Mouse (Mus musculus): ENCODE data around the gene Ttc28.

Gene Ttc28

DNA sequence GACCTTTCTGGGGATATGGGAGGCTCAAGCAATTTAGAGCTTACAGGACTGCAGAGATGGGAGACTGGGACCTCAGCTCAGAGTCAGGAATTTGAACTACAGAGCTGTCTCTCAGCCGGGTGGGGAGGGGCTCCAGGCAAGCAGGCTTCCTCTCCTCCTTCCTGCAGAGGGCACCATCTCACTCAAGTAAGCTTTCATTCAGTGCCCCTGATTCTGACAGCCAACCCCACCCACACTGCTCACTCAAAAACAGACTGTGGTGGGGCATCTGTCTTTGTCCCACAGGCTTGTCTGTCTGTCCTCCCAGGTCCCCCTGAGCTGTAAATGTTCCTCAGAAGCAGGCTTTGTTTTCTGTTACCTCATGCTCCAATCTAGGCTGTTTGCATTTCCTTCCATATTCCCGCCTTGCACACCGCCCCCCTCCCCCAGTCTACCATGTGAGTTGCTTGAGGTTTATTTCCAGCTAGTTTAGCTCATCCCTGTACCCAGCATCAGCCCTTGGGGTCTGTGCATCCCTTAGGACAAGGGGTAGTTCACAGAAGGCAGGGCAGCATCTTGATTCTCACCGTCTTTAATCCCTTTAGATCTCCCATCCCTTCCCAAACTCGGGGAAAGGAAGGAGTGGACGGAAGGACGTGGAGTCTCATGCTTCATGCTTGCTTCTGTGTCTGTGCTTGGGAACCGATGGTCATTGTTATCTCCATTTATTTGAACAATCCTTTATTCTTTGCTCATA is 328.5 kb downstream of the Ttc28 start:
- peak in 1 of 2 experiments; percentile 29 for DNase-seq (ENCODE audit: low spot score in 2 of 2)

DNA sequence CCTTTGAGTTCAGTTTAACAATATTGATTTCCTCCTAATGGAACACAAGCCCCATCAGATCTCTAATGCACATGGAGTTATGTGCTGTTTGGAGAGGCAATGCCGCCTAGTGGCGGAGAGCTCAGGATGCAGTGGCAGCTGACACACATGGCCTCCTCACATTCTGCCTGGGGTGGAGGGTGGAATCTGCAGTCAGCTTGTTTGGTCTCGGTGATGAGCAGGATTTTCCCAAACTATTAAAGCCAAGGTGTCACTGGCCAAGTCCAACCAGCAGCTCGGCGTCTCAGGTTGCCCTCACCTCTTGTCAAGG is 329.0 kb downstream of the Ttc28 start:
- peak in 1 of 2 experiments; percentile 67 for DNase-seq (ENCODE audit: low spot score in 2 of 2)

DNA sequence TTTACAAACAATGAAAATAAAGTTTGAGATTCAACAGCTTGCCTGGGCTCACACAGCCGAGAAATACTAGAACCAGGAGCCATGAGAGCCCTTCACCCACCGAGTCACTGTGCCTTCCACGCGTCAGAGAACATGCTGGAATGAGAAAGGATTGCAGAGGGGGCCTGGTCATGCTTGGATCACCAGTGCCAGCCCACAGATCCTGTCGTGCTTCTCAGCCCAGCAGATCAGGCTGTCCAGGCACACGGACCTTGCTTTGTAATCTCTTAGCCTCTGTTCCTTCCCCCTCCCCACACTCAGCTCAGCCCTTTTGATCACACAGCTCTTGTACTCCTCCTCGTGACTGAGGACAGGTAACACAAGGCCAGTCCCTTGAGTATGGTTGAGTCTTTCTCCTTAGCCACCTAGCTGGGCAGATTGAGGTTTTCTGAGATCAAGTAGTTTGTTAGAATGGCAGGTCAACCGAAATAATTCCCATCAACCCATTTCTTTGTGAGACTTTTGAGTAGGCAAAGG is 334.4 kb downstream of the Ttc28 start:
- DNase-seq (ENCODE audit: low spot score in 2 of 2), result no peak

DNA sequence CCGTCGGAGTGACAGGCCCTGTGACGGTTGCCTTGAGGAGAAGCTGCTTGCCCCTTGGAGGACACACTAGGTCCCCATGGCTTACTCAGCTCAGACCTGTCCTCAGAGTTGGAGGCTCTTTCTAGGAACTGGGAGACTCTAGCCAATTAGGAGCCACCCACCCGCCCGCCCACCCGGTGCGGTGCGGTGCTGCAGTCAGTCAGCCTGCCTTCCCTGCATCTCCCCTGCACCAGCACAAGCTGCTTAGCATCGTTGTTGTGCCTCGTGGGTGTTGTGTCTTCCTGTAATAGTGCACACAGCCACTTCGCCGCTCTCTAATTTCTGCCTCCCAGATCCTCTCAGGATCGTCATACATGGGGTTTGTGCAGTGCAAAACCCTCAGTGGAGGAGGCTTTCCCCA is 335.3 kb downstream of the Ttc28 start:
- peak in 1 of 2 experiments; percentile 47 for DNase-seq (ENCODE audit: low spot score in 2 of 2)

DNA sequence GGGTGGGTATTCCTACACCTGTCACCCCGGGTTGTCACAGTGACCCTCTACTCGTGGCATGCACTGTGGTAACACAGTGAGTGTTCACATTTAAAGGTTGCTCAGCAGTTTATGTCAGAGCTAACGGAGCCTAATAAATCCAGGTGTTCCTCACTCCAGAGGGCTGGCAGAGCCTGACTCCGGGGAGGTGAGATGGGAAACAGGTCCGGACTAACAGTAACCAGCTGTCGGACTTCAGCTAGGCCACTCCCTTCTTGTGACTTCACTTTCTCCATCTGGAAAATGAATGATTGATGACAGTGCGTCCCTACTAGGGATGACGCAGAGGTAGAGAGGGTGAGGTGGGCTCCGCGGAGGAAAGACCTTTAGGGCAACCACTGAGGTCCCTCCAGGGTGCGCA is 336.1 kb downstream of the Ttc28 start:
- DNase-seq (ENCODE audit: low spot score in 2 of 2), result no peak

DNA sequence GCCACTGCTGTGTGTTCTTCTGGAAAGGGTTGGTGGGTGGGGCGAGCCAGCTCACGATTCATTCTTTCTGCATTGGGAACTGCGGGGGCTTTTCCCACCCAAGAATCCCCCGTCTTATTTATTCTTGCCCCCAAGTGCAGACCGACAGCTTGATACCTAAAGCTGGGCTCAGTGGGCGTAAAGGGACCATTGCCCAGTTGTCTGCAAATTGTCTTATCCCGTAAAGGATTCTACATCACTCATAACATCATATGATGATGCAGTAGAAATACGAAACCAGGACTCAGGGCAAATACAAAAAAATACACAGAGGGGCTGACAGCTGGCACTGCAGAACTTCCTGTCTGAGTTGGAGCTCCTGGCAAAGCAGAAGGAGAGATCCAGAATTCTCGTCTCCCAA is 336.6 kb downstream of the Ttc28 start:
- DNase-seq (ENCODE audit: low spot score in 2 of 2), result peak in 1 of 2 experiments; percentile 62

DNA sequence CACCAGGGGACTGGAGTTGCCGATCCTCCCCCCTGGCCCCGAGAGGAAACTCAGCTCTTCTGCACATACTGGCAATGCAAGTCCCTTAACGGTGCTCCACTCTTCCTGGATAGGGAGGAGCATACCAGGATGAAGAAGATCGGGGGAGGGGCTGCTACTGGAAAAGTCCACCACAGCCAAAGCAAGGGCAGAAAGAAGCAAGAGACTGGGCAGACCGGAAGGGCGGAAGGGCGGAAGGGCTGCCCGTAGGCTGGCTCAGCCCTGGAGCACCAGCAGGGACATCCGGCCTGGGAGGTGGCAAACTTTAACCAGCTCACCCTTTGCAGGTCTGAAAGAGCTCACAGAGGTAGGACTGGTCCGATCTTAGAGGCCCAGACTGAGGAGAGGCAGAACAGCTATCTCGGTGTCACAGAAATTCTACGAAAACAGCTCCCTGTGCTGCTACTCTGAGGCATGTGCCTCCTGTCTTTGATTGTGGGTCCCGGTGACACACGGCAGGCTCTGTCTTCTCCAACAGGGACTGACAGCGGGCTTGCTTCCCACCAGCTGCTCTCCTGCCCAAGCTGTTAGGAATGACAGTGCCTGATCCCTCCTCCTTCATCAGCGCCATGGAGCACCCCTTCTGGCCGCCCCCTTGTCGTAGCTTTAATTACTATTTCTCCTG is 338.0 kb downstream of the Ttc28 start:
- DNase-seq (ENCODE audit: low spot score in 2 of 2), result no peak

DNA sequence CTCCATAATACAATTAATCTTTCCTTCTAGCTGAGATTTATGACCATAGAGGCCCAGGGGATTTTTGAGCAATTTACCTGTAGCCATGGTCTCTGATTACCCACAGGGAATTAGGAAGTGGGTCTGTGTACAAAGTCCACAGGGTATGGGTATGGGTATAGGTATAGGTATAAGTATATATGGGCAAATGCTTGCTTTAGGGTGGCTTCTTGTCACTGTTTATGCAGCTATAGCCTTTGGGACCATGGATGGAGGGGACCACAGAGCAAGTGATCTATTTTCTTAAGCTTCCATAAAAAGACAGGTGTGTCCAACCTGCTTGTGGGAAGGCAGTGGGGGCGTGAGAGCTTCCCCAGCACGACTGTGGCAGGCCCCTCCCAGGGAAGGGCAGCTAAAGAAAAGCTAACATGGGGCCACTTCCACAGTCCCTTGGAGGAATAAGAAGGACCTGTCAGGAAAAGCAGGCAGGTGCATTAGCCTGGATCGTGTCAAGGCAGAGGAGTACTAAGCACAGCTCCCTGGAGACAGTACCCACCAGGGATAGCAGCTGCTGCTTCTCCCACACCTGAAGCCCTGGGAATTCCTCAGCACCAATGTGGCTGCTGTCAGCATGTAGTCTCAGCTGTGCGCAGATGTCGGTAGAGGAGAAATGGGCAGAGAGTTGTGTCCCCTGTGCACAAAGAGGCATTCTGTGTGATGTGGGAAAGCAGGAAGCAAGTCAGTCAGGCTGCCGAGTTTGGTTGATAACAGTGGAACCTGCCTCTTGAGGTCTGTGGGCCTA is 338.7 kb downstream of the Ttc28 start:
- DNase-seq (ENCODE audit: low spot score in 2 of 2), result no peak

DNA sequence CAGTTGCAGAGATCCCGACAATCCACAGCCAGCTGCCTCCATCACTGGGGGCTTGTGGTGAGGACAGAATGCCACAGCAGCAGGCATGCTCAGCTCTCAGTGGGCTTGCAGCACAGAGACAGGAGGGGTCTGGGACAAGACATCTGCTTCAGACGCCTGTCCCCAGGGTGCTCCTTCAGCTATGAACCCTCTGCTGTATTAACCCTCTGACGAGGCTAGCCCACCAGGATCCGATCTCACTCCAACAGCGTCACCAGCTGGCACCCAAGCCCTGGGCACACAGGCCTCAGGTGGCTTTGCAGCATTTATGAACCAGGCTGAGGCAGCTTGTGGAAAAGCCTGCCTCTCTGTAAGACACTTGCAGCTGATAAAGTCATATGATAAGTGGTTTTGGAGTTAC is 339.4 kb downstream of the Ttc28 start:
- no peak for DNase-seq (ENCODE audit: low spot score in 2 of 2)

DNA sequence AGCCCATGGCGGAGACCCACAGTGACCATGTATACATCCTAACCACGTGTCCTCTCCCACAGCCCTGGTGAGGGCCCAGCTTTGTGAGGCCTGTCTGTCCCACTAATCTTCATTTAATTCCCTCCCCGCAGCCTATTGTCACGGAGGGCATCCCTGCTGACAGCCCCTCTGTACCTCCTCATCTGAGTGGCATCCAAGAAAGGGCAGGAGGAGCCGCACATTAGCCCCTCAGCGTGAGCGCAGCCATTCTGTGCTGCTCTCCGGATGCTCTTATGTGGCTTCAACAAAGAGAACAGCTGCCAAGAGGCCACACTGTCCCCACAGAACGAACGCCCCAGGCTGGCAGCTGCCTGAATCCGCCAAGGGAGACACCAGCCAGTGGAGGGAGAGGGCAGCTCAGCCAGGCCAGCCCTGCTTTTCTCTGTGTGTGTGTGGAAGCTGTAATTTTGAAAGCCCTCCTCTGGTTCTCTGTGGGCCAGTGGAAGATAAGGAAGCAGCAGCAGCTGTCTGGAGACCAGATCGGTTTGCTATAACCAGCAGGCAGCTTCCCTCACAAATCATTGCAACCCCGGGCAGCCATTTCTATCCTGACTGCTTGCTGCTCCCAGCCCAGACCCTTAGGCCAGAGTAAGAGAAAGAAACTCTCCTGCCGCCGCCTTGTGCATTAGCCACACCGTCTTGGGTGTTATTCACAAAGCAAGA is 341.2 kb downstream of the Ttc28 start:
- DNase-seq (ENCODE audit: low spot score in 2 of 2), result no peak

DNA sequence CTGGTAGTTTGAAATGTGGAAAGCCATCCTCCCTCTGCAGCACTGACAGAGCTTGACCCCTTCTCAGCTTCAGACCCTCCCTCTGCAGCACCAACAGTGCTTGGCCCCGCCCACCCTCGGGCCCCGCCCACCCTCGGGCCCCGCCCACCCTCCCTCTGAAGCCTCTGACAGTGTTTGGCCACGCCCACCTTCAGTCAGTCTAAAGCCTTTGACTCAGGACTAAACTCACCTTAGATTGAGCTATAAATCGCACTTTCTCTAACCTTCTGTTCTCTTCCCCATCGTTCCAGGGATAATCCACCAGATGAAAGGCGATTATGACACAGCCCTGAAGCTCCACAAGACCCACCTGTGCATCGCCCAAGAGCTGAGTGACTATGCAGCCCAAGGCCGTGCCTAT is 343.2 kb downstream of the Ttc28 start:
- DNase-seq (ENCODE audit: low spot score in 2 of 2), result no peak

DNA sequence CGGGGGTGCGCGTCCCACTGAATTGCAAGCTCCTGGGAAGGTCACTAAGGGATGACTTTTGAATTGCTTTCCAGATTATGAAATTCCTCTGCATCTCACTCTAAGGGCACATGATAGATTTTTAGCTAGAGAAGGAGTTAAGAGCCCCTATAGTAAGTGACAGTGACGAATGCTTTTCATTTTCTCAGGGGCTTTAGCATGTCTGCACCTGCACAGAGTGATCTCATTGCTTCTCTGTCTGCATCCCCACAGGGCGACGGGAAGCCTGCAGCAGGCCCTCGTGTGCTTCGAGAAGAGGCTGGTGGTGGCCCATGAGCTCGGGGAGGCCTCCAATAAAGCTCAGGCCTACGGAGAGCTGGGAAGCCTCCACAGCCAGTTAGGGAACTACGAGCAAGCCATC is 345.7 kb downstream of the Ttc28 start:
- no peak for DNase-seq (ENCODE audit: low spot score in 2 of 2)

DNA sequence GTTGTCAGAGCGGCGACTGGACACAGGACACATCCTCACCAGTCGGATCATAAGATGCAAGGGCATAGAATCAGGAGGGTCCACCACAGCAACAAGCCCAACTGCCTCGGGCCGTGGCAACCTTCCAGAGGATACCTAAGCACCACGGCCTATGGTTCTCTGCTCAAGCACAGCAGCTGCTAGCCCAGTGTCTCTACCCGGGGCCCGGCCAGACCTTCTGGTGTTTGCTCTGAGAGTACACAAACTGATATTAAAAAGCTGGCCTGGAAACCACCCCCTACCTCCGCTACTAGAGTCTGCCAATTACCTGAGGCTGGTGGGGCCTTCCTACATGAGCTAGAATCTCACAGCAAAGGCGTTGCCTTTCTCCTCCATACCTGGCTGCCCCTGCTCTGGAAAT is 346.9 kb downstream of the Ttc28 start:
- no peak for DNase-seq (ENCODE audit: low spot score in 2 of 2)

DNA sequence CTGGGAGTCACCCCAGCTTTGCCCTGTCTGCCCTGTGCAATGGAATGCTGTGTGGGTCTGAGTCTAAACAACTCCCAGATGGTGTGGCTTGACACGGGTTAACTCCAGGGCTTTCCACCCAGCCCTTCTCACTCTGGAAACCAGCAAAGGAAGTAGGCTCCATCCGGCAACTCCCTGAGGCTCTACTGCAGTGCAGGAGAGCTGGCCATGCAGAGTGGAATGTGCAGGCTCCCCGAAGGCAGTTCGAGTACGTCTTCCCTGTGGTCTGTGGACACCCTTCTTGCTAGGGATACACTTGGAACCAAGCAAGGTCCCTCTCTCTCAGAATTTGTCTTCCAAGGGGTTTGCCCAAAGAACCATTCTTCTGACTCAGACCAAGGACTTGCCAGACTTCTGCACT is 348.2 kb downstream of the Ttc28 start:
- DNase-seq (ENCODE audit: low spot score in 2 of 2), result no peak

DNA sequence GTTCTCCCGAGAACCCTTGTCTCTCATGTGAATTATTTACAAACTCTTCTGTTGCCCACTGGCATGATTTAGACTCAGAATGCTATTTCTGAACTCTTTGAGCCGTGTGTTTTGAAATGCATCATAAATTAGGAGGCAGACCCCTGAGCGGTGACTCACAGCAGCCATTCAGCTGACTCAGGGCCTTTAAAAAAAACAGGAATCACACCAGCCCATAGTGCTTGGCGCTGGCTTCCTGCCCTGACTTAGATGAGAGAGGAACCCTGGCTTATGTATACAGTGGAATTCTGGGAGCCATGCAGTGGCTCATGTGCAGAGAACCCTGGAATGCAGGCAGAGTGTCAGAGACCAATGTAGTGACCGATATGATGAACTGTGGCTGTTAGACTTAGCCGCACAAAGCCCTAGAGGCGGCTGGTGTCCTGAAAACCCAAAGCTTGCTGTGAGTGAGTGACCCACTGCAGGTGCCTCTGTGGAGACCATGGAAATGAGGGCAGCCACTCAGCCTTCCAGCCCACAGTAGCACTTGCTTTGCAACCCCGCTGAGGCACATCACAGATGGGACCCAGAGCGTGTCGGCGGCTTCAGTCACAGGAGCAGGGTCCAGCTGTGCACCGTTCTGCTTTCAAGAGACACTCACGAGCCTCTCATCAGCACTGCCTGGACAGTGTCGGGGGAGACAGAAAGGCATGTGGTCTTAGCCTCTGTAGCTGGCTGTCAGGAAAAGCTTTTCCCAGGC is 348.9 kb downstream of the Ttc28 start:
- DNase-seq (ENCODE audit: low spot score in 2 of 2), result peak in 1 of 2 experiments; percentile 66

DNA sequence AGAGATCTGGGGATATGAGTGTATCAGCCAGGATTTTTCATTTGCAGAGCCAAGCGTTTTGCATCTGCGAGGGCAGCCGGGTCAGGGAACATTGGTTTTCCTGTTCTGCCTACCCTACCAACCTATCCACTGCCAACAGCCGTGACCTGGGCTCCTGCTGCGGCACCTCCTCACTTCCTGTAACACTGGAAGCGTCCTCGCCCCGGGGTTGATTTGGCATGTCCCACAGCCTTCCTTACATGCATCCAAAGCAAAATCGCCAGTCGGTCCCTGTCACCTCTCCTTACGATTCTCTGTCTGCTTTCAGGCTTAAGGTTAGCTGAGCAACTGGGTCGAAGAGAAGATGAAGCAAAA is 349.4 kb downstream of the Ttc28 start:
- no peak for DNase-seq (ENCODE audit: low spot score in 2 of 2)

DNA sequence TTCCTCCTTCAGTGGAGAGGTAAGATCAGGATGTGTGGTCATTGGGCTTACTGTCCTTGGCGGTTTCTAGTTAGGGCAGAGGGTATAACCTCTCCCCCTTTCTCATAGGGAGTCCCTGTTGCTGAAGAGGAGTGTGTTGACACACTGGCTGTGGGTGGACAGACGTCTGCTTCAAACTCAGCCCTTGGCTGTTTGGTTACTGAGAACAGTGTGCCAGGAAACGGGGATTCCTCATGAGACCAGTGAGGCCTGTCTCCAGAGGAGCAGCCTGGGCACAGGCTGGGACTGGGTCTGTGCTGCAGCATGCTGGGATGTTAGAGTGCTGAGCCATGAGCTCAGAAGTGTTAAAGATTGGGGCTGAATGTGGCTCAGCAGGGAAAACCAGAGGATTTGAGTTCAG is 350.1 kb downstream of the Ttc28 start:
- DNase-seq (ENCODE audit: low spot score in 2 of 2), result no peak

DNA sequence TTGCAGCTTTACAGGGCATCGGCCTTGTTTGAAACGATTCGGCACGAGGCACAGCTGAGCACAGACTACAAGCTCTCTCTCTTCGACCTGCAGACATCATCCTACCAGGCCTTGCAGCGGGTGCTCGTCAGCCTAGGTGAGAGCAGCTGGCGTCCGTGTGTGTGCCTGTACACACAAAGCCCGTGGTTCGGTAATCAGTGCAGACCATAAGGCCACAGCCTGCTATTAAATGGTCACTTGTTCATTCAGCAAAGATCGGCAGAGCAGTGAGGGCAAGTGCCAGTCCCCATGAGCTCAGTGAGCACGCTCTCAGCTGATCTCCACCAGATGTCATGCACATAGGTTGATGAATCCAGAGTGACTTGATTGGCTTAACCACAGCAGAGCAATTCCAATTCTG is 351.4 kb downstream of the Ttc28 start:
- DNase-seq (ENCODE audit: low spot score in 2 of 2), result no peak

DNA sequence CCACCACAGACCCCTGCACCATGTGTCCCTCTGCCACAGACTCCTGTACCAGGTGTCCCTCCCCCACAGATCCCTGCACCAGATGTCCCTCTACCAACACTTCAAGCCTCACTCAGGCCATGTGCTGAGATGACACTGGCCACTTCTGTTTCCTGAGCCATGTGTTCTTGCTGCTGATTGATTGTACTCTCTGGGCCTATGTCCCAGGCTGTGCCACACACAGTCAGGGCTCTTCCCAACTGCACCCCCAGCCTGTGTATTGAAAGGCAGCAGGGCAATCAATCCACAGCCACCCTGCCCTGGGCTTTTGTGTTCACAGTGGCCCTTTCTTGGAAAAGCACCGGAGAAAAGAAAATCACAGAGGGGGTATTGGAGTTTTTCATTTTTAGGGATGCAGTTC is 352.2 kb downstream of the Ttc28 start:
- DNase-seq (ENCODE audit: low spot score in 2 of 2), result no peak

DNA sequence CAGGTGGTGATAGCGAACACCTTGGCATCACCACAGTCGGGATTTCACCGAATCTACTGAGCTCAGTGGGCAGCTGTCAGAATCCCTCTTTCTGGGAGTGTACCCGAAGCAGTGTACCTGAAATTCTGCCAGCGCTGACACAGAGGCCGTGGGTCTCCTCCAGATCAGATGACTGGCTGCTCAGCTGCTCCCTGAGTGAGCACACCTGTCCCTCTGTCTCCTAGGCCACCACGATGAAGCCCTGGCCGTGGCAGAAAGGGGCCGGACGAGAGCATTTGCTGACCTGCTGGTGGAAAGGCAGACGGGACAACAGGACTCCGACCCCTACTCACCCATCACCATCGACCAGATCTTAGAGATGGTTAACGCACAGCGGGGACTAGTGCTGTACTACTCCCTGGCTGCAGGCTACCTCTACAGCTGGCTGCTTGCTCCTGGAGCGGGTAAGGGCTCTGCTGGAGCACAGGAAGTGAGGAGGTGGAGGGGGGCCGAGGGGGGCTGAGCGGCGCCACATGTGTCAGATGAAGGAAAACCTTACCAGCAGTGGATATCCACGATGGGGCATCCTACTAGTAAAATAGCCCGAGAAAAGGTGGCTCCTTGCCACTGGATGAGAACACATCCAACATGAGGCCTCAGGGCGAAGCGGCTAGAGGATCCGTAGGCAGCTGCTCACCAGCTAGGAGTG is 353.6 kb downstream of the Ttc28 start:
- no peak for DNase-seq (ENCODE audit: low spot score in 2 of 2)

DNA sequence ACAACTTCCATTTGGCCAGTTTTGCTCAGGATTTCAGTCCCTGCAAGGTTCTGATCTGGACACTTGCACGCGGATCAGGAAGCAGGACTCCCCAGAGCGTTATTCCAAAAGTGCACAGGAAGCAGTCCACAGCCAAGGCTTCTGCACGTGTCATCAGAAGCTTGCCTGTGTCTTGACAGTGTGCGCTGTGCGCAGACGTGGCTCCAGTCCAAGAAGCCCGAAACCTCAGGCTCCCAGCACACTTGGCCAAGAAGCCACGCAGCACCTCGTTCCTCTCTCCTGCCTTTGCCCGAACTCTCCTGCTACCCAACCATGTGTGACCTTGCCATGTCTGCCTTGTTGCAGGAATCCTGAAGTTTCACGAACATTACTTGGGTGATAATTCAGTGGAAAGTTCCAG is 355.5 kb downstream of the Ttc28 start:
- no peak for DNase-seq (ENCODE audit: low spot score in 2 of 2)
